Mouse (Mus musculus): ENCODE results near the gene Gm765. TPM values are rescaled to one million over a fixed set of nuclear protein-coding genes. Genes with fewer than 3 reads are reported as not detected.

Gm765 gene
- polyA plus RNA-seq, 1 experiment from 2014 or later = not detected

- H3K9me3 ChIP-seq (replicated peaks) = no peaks in the 10 kb centered on the region
- H3K27ac ChIP-seq (ENCODE audit: poor library complexity, severe bottlenecking) = no peak overlapping the region
- ATAC-seq (ENCODE audit: insufficient number of reproducible peaks, low FRiP score) = no peak
- no peaks in the 10 kb centered on the region for H3K27me3 ChIP-seq (replicated peaks)
- H3K4me3 ChIP-seq = no peak overlapping the region
- no peaks in the 10 kb centered on the region for H3K36me3 ChIP-seq
- WGBS = 52% methylated on average over 3 of the region's 3 CpGs
- no peak overlapping the region for H3K9ac ChIP-seq
- H3K4me2 ChIP-seq = no peak overlapping the region
- H3K4me1 ChIP-seq (replicated peaks) = no peaks in the 10 kb centered on the region
These were observed 54.2 kb downstream of the Gm765 start for GRCm38 (mm10) chr6:98288316-98288715.

GRCm38 (mm10) chr6:98287521-98287920, 55.0 kb downstream of the Gm765 start:
- WGBS = 76% methylated on average over 6 of the region's 6 CpGs
- no peak overlapping the region for H3K4me2 ChIP-seq

GRCm38 (mm10) chr6:98285190-98285589, 57.4 kb downstream of the Gm765 start:
- Histone ChIP-seq H3K9me3 (replicated peaks) (no peaks in the 10 kb centered on the region), H3K4me3 (no peak overlapping the region), H3K4me2 (no peak overlapping the region), H3K4me1 (replicated peaks) (no peaks in the 10 kb centered on the region), H3K27ac (ENCODE audit: poor library complexity, severe bottlenecking) (no peak overlapping the region), H3K36me3 (no peaks in the 10 kb centered on the region), H3K9ac (no peak overlapping the region), H3K27me3 (replicated peaks) (no peaks in the 10 kb centered on the region)
- ATAC-seq (ENCODE audit: insufficient number of reproducible peaks, low FRiP score) = no peak
- 60% methylated on average over 2 of the region's 2 CpGs for WGBS

More at GRCm38 (mm10) chr6:98287521-98287920, 55.0 kb downstream of the Gm765 start:
- no peak overlapping the region for H3K27ac ChIP-seq (ENCODE audit: poor library complexity, severe bottlenecking)
- H3K4me3 ChIP-seq = no peak overlapping the region
- H3K36me3 ChIP-seq = no peaks in the 10 kb centered on the region
- no peaks in the 10 kb centered on the region for H3K4me1 ChIP-seq (replicated peaks)
- H3K9ac ChIP-seq = no peak overlapping the region
- no peaks in the 10 kb centered on the region for H3K9me3 ChIP-seq (replicated peaks)
- H3K27me3 ChIP-seq (replicated peaks) = no peaks in the 10 kb centered on the region
- no peak for ATAC-seq (ENCODE audit: insufficient number of reproducible peaks, low FRiP score)

- Histone ChIP-seq H3K9me3 (replicated peaks) (no peaks in the 10 kb centered on the region), H3K4me3 (no peak overlapping the region), H3K4me2 (no peak overlapping the region), H3K36me3 (no peaks in the 10 kb centered on the region), H3K4me1 (replicated peaks) (no peaks in the 10 kb centered on the region), H3K27me3 (replicated peaks) (no peaks in the 10 kb centered on the region), H3K27ac (ENCODE audit: poor library complexity, severe bottlenecking) (no peak overlapping the region), H3K9ac (no peak overlapping the region)
- 84% methylated on average over 4 of the region's 4 CpGs for WGBS
- ATAC-seq (ENCODE audit: insufficient number of reproducible peaks, low FRiP score) = no peak
These were observed 59.8 kb downstream of the Gm765 start for GRCm38 (mm10) chr6:98282791-98283190.

- 84% methylated on average over 1 of the region's 1 CpGs for WGBS
- Histone ChIP-seq H3K36me3 (no peaks in the 10 kb centered on the region), H3K4me2 (no peak overlapping the region), H3K4me3 (no peak overlapping the region), H3K27ac (ENCODE audit: poor library complexity, severe bottlenecking) (no peak overlapping the region), H3K27me3 (replicated peaks) (no peaks in the 10 kb centered on the region), H3K4me1 (replicated peaks) (no peaks in the 10 kb centered on the region), H3K9ac (no peak overlapping the region), H3K9me3 (replicated peaks) (no peaks in the 10 kb centered on the region)
- ATAC-seq (ENCODE audit: insufficient number of reproducible peaks, low FRiP score) = no peak
These were observed 71.0 kb downstream of the Gm765 start for GRCm38 (mm10) chr6:98271553-98271952.

DNA sequence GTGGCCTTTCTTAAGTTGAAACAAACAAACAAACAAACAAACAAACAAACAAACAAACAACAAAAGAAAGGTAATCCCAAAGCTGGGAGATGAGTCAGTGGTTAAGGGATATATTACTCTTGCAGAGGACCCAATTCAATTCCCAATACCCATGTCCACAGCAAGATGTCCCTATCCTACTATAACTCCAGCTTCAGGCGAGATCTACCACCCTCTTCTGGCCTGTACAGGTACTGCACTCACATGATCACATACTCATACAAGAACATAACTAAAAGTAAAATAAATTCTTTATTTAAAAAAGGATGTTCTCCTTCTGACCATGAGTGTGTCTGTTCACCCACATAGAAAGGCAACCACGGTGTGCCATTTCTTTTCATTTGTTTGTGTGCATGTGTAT, 79.6 kb downstream of the Gm765 start:
- peaks cover 9% of the 10 kb centered on the region; the same call in 1 of the 2 replicates for H3K9me3 ChIP-seq (replicated peaks)
- 47% methylated on average over 2 of the region's 2 CpGs for WGBS
- H3K9ac ChIP-seq = no peak overlapping the region
- H3K4me1 ChIP-seq (replicated peaks) = no peaks in the 10 kb centered on the region
- no peak overlapping the region for H3K4me3 ChIP-seq
- no peaks in the 10 kb centered on the region for H3K27me3 ChIP-seq (replicated peaks)
- ATAC-seq (ENCODE audit: insufficient number of reproducible peaks, low FRiP score) = no peak
- H3K4me2 ChIP-seq = no peak overlapping the region
- H3K36me3 ChIP-seq = no peaks in the 10 kb centered on the region
- no peak overlapping the region for H3K27ac ChIP-seq (ENCODE audit: poor library complexity, severe bottlenecking)

- Histone ChIP-seq H3K4me1 (replicated peaks) (no peaks in the 10 kb centered on the region), H3K4me3 (no peak overlapping the region), H3K36me3 (no peaks in the 10 kb centered on the region), H3K9me3 (replicated peaks) (peaks cover 9% of the 10 kb centered on the region; the same call in 1 of the 2 replicates), H3K9ac (no peak overlapping the region), H3K4me2 (no peak overlapping the region), H3K27ac (ENCODE audit: poor library complexity, severe bottlenecking) (no peak overlapping the region), H3K27me3 (replicated peaks) (no peaks in the 10 kb centered on the region)
- no peak for ATAC-seq (ENCODE audit: insufficient number of reproducible peaks, low FRiP score)
- 54% methylated on average over 2 of the region's 2 CpGs for WGBS
These were observed 83.5 kb downstream of the Gm765 start for GRCm38 (mm10) chr6:98259016-98259415.

GRCm38 (mm10) chr6:98246449-98246848, 96.1 kb downstream of the Gm765 start:
- 80% methylated on average over 2 of the region's 2 CpGs for WGBS
- no peak for ATAC-seq (ENCODE audit: insufficient number of reproducible peaks, low FRiP score)
- Histone ChIP-seq H3K4me1 (replicated peaks) (no peaks in the 10 kb centered on the region), H3K27me3 (replicated peaks) (no peaks in the 10 kb centered on the region), H3K36me3 (no peaks in the 10 kb centered on the region), H3K27ac (ENCODE audit: poor library complexity, severe bottlenecking) (no peak overlapping the region), H3K4me2 (no peak overlapping the region), H3K4me3 (no peak overlapping the region), H3K9ac (no peak overlapping the region), H3K9me3 (replicated peaks) (no peaks in the 10 kb centered on the region)

DNA sequence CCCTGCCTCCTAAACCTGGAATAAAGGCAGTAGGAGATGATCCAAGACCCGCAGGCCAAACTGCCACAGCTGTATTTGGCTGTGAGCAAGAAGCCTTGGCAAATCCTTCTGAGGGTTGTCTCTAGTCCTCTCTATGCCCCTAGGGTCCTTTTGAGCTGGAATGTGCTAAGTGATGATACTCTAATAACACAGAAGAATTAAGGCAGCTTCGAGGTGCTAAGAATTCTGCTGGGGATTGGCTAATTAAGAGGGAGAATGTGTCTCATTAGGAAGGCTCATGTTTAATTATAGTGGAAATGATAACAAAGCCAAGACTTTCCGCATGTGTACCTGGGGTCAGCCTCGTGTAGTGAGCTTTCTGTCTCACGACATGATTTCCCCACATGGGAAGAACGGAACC, 99.4 kb downstream of the Gm765 start:
- H3K4me2 ChIP-seq = no peak overlapping the region
- H3K27ac ChIP-seq (ENCODE audit: poor library complexity, severe bottlenecking) = no peak overlapping the region
- no peaks in the 10 kb centered on the region for H3K4me1 ChIP-seq (replicated peaks)
- no peaks in the 10 kb centered on the region for H3K36me3 ChIP-seq
- no peak overlapping the region for H3K4me3 ChIP-seq
- no peak overlapping the region for H3K9ac ChIP-seq
- WGBS = 63% methylated on average over 6 of the region's 6 CpGs
- no peak for ATAC-seq (ENCODE audit: insufficient number of reproducible peaks, low FRiP score)
- H3K9me3 ChIP-seq (replicated peaks) = no peaks in the 10 kb centered on the region
- H3K27me3 ChIP-seq (replicated peaks) = no peaks in the 10 kb centered on the region

GRCm38 (mm10) chr6:98240561-98241272, 101.8 kb downstream of the Gm765 start:
- H3K9me3 ChIP-seq (replicated peaks) = no peaks in the 10 kb centered on the region
- 82% methylated on average over 8 of the region's 8 CpGs for WGBS
- H3K27me3 ChIP-seq (replicated peaks) = no peaks in the 10 kb centered on the region
- H3K9ac ChIP-seq = no peak overlapping the region
- no peak overlapping the region for H3K4me2 ChIP-seq
- H3K36me3 ChIP-seq = no peaks in the 10 kb centered on the region
- H3K4me3 ChIP-seq = no peak overlapping the region
- ATAC-seq (ENCODE audit: insufficient number of reproducible peaks, low FRiP score) = no peak
- no peak overlapping the region for H3K27ac ChIP-seq (ENCODE audit: poor library complexity, severe bottlenecking)
- no peaks in the 10 kb centered on the region for H3K4me1 ChIP-seq (replicated peaks)

DNA sequence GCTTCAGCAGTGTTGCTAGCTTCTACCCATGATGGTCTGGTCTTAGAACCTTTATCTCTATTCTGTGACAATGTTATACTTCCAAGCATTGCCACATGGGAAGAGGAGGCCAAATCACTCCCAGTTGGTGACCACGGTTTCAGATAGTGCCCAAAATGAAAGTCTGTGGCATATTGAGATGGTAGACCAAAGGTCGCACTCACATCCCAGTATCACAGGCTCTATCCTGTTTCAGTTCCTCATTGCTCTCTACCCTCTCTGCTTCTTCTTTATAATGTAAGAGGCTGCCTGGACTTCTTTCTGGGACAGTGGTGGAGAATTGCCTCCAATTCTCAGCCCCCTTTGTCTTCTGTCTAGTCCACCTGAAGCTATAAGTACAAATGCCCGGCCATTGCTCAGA, 108.5 kb downstream of the Gm765 start:
- Histone ChIP-seq H3K4me1 (replicated peaks) (no peaks in the 10 kb centered on the region), H3K27ac (ENCODE audit: poor library complexity, severe bottlenecking) (no peak overlapping the region), H3K4me2 (no peak overlapping the region), H3K9me3 (replicated peaks) (no peaks in the 10 kb centered on the region), H3K36me3 (no peaks in the 10 kb centered on the region), H3K4me3 (no peak overlapping the region), H3K9ac (no peak overlapping the region), H3K27me3 (replicated peaks) (no peaks in the 10 kb centered on the region)
- ATAC-seq (ENCODE audit: insufficient number of reproducible peaks, low FRiP score) = no peak
- WGBS = 80% methylated on average over 3 of the region's 3 CpGs

DNA sequence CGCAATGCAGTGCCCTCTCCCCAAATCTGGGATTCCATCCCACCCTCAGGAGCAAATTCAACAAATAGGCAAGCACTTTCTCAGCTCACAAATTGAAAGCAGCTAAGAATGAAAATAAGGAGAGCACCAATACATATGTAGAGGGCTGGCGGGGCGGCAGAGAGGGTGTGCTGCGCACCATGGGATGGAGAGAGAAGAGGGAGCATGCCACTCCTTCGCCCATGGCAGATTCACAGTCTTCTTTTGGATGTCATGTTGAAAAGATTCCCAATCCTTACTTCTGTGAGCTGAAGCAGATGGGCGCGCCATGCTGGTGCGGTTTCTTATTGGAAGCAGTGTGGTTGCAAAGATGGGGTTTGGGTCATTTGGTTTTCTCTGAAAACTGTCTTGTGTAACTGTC, 118.6 kb downstream of the Gm765 start:
- Histone ChIP-seq H3K27me3 (replicated peaks) (no peaks in the 10 kb centered on the region), H3K36me3 (no peaks in the 10 kb centered on the region), H3K9ac (no peak overlapping the region), H3K4me1 (replicated peaks) (no peaks in the 10 kb centered on the region), H3K4me3 (no peak overlapping the region), H3K27ac (ENCODE audit: poor library complexity, severe bottlenecking) (no peak overlapping the region), H3K9me3 (replicated peaks) (no peaks in the 10 kb centered on the region), H3K4me2 (no peak overlapping the region)
- no peak for ATAC-seq (ENCODE audit: insufficient number of reproducible peaks, low FRiP score)
- WGBS = 89% methylated on average over 8 of the region's 8 CpGs

Measured in heart, embryonic 12.5 days (tissue).